Mouse (Mus musculus) CH12.LX (cell line): Measurements from ENCODE around the gene Ltf.

Experiments used
- CTCF ChIP-seq, 2 experiments: IDR thresholded peaks in 1 of 2; conservative IDR thresholded peaks in 1 of 2; 2 replicates each; pipeline ENCODE4 v1.5.1; 2011 to 2012; ENCODE audit warnings: low read depth in 2 of 2, low read length in 2 of 2, improper control_type of control experiment in 1 of 2, inconsistent platforms in 1 of 2, mild to moderate bottlenecking in 1 of 2, moderate library complexity in 1 of 2
- POLR2A ChIP-seq: IDR thresholded peaks from 2 replicates; pipeline ENCODE4 v1.6.1; 2011; ENCODE audit warnings: low read depth, mild to moderate bottlenecking, improper control_type of control experiment, low read length

GRCm38 (mm10) chr9:110979411-110979810 lies 39.7 kb upstream of the Ltf start:
- TF ChIP-seq POLR2A, result no peak
- TF ChIP-seq CTCF (conservative IDR thresholded peaks at IDR 0.05 in 1 of 2, IDR thresholded peaks at IDR 0.05 in 1 of 2; ENCODE audit: low read depth in 2 of 2, low read length in 2 of 2), result no peak
